Mouse (Mus musculus) lung, embryonic 14.5 days (tissue): Measurements from ENCODE around the gene Phf13. TPM values are rescaled to one million over a fixed set of nuclear protein-coding genes. Genes with fewer than 3 reads are reported as not detected.
A peak's percentile ranks its signal among the peaks of the same experiment; 100 is the strongest.

Source experiments
- ATAC-seq: fragments of 200-750 bp; cut with Nextera tagmentation; 2 replicates; pipeline ENCODE4 v1.8.0; 2017; ENCODE audit warnings: mild to moderate bottlenecking, moderate TSS enrichment, moderate library complexity; ENCODE audit not compliant: insufficient read depth
- DNase-seq: peaks from one replicate; pipeline ENCODE4 v3.0.0-alpha.2; 2015
- H3K27ac ChIP-seq: fragments of 300-500 bp; sonication (generic); 2 replicates; pipeline ENCODE4 v1.5.1; 2014; ENCODE audit warnings: low read depth, mild to moderate bottlenecking, moderate library complexity
- H3K27me3 ChIP-seq: fragments of 300-500 bp; sonication (generic); 2 replicates; pipeline ENCODE4 v1.6.1; 2014; ENCODE audit warnings: low read length, control low read depth; ENCODE audit not compliant: insufficient read depth
- H3K36me3 ChIP-seq: fragments of 300-500 bp; sonication (generic); 2 replicates; pipeline ENCODE4 v1.6.1; 2014; ENCODE audit warnings: control low read depth; ENCODE audit not compliant: insufficient read depth
- H3K4me1 ChIP-seq: fragments of 300-500 bp; sonication (generic); 2 replicates; pipeline ENCODE4 v1.6.1; 2014; ENCODE audit warnings: antibody characterized with exemption, control low read depth; ENCODE audit not compliant: insufficient read depth
- H3K4me2 ChIP-seq: fragments of 300-500 bp; sonication (generic); 2 replicates; pipeline ENCODE4 v1.6.1; 2014; ENCODE audit warnings: mild to moderate bottlenecking
- H3K4me3 ChIP-seq: fragments of 300-500 bp; sonication (generic); 2 replicates; pipeline ENCODE4 v1.5.1; 2014; ENCODE audit warnings: low read depth, low read length
- H3K9ac ChIP-seq: fragments of 300-500 bp; sonication (generic); 2 replicates; pipeline ENCODE4 v1.6.1; 2014
- H3K9me3 ChIP-seq: fragments of 300-500 bp; sonication (generic); 2 replicates; pipeline ENCODE4 v1.6.1; 2016; ENCODE audit warnings: low read depth, low read length, control low read depth
- CTCF ChIP-seq: IDR thresholded peaks from 2 replicates; pipeline ENCODE4 v1.5.1; 2016; ENCODE audit warnings: antibody characterized with exemption, low read depth
- WGBS: fragments of 180-500 bp; shearing (Covaris S2); extraction: QIAGEN DNeasy Blood & Tissue Kit; methylation state at CpG from one replicate; pipeline ENCODE4 v1.1.7; 2014; 5-methylcytosine and 5-hydroxymethylcytosine counted together
- polyA plus RNA-seq: library from polyadenylated mRNA; unstranded; fragments of >200 nt; fragmentation: Nextera tagmentation; extraction: Ambion mirVana; gene quantifications from 2 replicates; pipeline ENCODE4 v1.2.1, GENCODE M21; 2014

The Phf13 gene
- polyA plus RNA-seq, 1 experiment from 2014 or later: 32.3 TPM

DNA sequence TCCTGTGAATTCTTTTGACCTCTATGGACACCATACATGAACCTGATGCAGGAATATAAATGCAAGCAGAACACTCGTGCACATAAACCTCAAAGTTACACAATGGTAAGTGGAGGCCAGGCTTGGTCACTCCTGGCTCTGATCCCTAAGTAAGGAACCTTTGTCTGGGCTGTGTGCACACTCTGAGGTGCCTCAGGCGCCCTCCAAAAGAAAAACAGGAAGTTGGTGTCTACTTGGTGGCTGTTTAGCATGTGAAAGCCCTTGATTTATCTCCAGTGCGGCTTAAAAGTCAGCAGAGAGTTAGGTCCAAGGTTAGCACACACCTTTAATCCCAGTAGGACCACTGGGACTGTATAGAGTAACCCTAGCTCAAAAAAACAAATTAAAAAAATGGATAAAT, 3.4 kb upstream of the Phf13 start:
- Histone ChIP-seq H3K9ac (no peak overlapping the region), H3K9me3 (no peaks in the 10 kb centered on the region), H3K4me2 (no peak overlapping the region), H3K27ac (no peak overlapping the region), H3K27me3 (no peaks in the 10 kb centered on the region), H3K4me1 (no peaks in the 10 kb centered on the region), H3K36me3 (no peaks in the 10 kb centered on the region), H3K4me3 (no peak overlapping the region)
- DNase-seq (no peak), ATAC-seq (no peak)
- no peak for TF ChIP-seq CTCF
- 56% methylated on average over 3 of the region's 3 CpGs for WGBS

DNA sequence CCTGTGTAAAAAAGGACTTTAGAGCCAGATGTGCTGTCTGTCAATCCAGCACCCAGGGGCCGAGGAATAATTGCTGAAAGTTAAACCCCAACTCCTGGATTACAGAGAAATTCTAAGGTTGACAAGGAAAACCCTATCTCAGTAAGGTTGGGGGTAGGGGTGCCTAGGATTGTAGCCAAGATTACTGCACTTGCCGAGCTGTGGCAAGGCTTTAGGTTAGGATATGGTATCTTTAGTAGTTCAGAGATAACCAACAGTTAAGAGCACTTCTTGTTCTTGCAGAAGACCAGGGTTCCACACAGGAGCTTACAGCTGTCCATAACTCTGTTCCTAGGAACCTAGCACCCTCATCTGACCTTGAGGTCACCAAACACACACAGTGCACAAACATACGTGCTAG, 1.6 kb upstream of the Phf13 start:
- no peak for DNase-seq
- Histone ChIP-seq H3K27me3 (no peaks in the 10 kb centered on the region), H3K9ac (no peak overlapping the region), H3K36me3 (peaks cover 9% of the 10 kb centered on the region; the same call in 1 of the 2 replicates), H3K4me1 (0 out of 2 replicates have a peak, but pooled peaks cover 4% of the 10 kb centered on the region), H3K9me3 (no peaks in the 10 kb centered on the region), H3K4me3 (peak overlapping the region; percentile 99; the same call in 1 of the 2 replicates), H3K27ac (no peak overlapping the region), H3K4me2 (peak overlapping the region; percentile 74)
- ATAC-seq: no peak
- no peak for TF ChIP-seq CTCF
- 64% methylated on average over 3 of the region's 3 CpGs for WGBS

DNA sequence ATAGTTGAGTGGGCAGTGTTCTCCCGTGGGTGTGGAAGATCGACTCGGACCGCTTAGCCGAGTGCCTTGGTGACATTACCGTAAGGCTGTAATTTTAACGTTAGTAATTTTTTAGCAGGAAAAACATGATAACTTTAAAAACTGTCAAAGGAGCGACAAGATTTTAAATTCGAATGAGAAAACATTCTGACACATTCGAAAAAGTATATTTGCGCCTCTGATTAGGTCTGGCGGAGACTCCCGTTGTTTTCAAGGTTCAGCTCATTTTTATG, 829 bp upstream of the Phf13 start:
- Histone ChIP-seq H3K4me1 (0 out of 2 replicates have a peak, but pooled peaks cover 4% of the 10 kb centered on the region), H3K4me2 (peak overlapping the region; percentile 74), H3K27me3 (no peaks in the 10 kb centered on the region), H3K4me3 (peak overlapping the region; percentile 99), H3K36me3 (peaks cover 17% of the 10 kb centered on the region), H3K27ac (peak overlapping the region; percentile 78), H3K9ac (peak overlapping the region; percentile 74), H3K9me3 (no peaks in the 10 kb centered on the region)
- WGBS: 2% methylated on average over 13 of the region's 13 CpGs
- DNase-seq (no peak), ATAC-seq (no peak; the same call in 1 of the 2 replicates)
- no peak for TF ChIP-seq CTCF

DNA sequence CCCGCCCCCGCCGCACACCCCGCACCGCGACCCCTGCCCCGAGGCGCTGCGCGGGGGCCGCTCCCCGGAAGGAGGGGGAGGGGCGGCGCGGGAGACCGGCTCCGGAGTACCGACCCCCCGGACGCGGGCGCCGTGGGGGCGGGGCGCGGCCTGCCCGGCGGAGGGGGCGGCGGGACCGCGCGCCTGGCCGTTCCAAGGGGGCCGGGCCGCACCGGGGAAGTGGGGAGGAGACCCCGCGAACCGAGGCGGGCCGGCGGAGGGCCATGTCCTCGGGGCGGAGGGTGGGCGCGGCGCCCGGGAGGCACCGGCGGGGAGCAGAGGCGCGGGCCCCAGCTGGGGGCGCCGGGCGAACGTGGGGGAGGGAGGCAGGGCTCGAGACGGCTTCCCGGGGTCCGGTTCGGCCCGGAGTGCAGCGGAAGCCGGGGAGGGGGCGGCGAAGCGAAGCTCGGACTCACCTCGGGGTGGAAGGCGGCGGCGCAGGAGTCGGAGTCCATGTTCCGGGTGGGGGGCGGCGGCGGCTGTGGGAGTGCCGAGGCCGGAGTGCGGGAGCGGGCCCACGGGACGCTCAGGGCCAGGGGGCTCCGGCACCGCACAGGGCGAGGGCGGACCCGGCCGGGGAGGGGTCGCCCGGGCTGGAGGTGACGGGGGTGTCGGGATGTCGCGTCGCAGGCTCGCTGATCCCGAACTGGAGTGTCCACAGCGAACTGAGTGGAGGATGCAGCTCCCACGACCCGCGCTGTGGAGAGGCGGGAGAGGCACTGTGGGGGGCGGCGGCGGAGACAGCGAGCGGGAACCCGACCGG, 486 bp downstream of the Phf13 start:
- DNase-seq: peak; percentile 24
- H3K4me3 ChIP-seq: peak overlapping the region; percentile 99
- no peaks in the 10 kb centered on the region for H3K27me3 ChIP-seq
- H3K4me1 ChIP-seq: 0 out of 2 replicates have a peak, but pooled peaks cover 4% of the 10 kb centered on the region
- H3K27ac ChIP-seq: peak overlapping the region; percentile 88
- peaks cover 30% of the 10 kb centered on the region for H3K36me3 ChIP-seq
- no peak for TF ChIP-seq CTCF
- under 1% methylated on average over 79 of the region's 111 CpGs for WGBS
- peak overlapping the region; percentile 91 for H3K4me2 ChIP-seq
- peak overlapping the region; percentile 88 for H3K9ac ChIP-seq
- peak; percentile 1 for ATAC-seq
- H3K9me3 ChIP-seq: no peaks in the 10 kb centered on the region

DNA sequence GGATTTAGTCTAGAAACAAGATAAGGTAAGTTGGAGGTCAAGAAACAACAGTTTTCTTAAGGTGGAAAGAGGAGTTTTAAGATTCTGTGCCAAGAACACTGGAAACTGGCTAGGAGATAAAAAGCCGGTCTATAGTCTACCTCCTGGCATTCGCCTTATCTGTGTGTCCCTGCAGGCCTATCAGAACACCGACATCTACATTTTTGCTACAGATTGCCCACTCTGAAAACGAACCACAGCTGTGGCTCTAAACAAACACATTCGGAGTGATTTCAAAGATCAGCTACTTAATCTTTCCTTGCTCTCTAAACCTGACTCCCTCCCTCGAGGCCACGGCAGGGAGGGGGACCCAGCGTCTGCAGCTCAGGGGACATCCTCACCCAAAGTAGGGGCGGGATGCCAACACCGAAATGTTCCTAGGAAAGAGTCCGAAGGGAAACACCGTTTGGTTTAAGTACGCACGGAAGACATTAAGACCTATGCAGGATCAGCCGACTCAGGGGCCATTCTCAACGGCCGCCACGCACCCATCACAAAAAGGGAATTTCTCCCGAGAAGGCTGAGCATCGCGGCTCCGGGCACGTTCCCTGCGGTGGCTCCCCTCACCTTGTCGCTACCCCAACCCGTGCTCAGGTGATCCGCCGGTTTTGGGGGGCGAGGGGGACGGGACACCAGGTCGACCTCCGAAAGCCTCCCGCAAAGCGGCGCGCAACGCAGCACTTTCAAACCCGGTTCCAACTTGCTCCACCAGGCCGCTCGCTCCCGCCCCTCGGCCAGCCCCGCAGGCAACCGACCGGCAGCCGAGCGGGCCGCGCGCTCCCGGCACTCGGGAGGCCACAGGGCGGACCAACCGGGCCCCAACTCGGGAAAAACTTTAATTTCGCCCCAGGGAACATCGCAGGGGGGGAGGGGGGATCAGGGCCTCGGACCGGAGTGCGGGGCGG, 1.6 kb downstream of the Phf13 start:
- no peak for ATAC-seq
- Histone ChIP-seq H3K4me2 (peak overlapping the region; percentile 91), H3K4me3 (peak overlapping the region; percentile 99), H3K9me3 (no peaks in the 10 kb centered on the region), H3K9ac (peak overlapping the region; percentile 88), H3K27me3 (no peaks in the 10 kb centered on the region), H3K36me3 (peaks cover 38% of the 10 kb centered on the region), H3K4me1 (0 out of 2 replicates have a peak, but pooled peaks cover 4% of the 10 kb centered on the region), H3K27ac (peak overlapping the region; percentile 88)
- DNase-seq: peak; percentile 46
- under 1% methylated on average over 58 of the region's 61 CpGs for WGBS
- no peak for TF ChIP-seq CTCF

DNA sequence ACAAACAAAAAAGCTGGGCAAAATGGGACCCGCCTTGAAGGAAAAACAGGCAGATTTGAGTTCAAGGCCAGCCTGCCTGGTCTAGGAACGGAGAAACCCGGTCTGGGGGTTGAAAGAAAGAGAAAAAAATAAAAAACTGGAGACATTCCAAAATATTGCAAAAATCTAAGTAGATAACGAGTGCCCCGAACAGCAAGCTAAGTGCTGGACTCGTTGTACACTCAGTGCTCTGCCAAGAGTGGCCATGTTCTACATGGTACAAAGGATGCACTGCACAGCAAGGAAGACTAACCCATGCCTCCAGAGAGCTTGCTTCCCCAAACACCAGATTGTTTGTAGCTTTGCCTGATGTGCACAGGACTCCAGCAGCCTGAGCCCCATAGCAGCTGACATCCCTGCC, 3.0 kb downstream of the Phf13 start:
- WGBS: 55% methylated on average over 6 of the region's 6 CpGs
- H3K36me3 ChIP-seq: peaks cover 40% of the 10 kb centered on the region
- H3K4me2 ChIP-seq: peak overlapping the region; percentile 15; the same call in 1 of the 2 replicates
- no peak for TF ChIP-seq CTCF
- peak overlapping the region; percentile 99; the same call in 1 of the 2 replicates for H3K4me3 ChIP-seq
- H3K9ac ChIP-seq: no peak overlapping the region
- no peak overlapping the region for H3K27ac ChIP-seq
- ATAC-seq (no peak), DNase-seq (peak; percentile 34)
- H3K9me3 ChIP-seq: no peaks in the 10 kb centered on the region
- H3K4me1 ChIP-seq: peaks cover 5% of the 10 kb centered on the region
- no peaks in the 10 kb centered on the region for H3K27me3 ChIP-seq

DNA sequence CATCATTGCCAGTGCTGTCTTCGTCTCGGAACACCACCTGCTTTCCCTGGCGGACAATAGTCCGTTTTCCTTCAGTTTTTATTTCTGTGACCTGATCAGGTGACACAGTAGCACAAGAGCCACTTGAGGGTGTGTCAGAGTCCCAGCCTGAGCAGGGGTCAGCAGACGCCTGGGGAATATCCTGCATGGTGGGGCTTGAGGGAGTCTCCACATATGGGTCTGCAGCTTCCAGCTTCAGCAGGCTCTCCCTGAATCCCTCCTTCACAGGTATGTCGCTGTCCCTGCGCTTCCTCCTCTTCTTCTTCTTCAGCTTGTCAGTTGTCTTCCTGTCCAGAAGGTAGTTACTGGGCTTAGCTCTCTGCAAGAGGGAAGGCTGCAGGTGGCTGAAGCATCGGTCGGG, 4.0 kb downstream of the Phf13 start:
- H3K36me3 ChIP-seq: peaks cover 40% of the 10 kb centered on the region
- TF ChIP-seq CTCF: no peak
- H3K4me2 ChIP-seq: no peak overlapping the region
- WGBS: 81% methylated on average over 9 of the region's 9 CpGs
- H3K9ac ChIP-seq: no peak overlapping the region
- peaks cover 11% of the 10 kb centered on the region for H3K4me1 ChIP-seq
- H3K4me3 ChIP-seq: no peak overlapping the region
- H3K9me3 ChIP-seq: no peaks in the 10 kb centered on the region
- H3K27me3 ChIP-seq: no peaks in the 10 kb centered on the region
- ATAC-seq (no peak), DNase-seq (no peak)
- H3K27ac ChIP-seq: no peak overlapping the region
